Mouse (Mus musculus) stomach, embryonic 16.5 days (tissue): ENCODE measurements around the gene Mlh3. TPM values are rescaled to one million over a fixed set of nuclear protein-coding genes. Genes with fewer than 3 reads are reported as not detected.

Experiments used
- ATAC-seq: fragments of 200-750 bp; cut with Nextera tagmentation; 2 replicates; pipeline ENCODE4 v1.8.0; 2017; ENCODE audit warnings: moderate number of reproducible peaks, moderate TSS enrichment; ENCODE audit not compliant: insufficient read depth, low FRiP score
- H3K27ac ChIP-seq: fragments of 300-500 bp; sonication (generic); 2 replicates; pipeline ENCODE4 v1.5.1; 2014; ENCODE audit warnings: low read length
- H3K27me3 ChIP-seq: fragments of 300-500 bp; sonication (generic); 2 replicates; pipeline ENCODE4 v1.6.1; 2014; ENCODE audit warnings: low read length, control low read depth, mixed read lengths; ENCODE audit not compliant: control insufficient read depth, insufficient read depth
- H3K36me3 ChIP-seq: fragments of 300-500 bp; sonication (generic); 2 replicates; pipeline ENCODE4 v1.6.1; 2014; ENCODE audit warnings: low read length; ENCODE audit not compliant: control insufficient read depth, insufficient read depth
- H3K4me1 ChIP-seq: fragments of 300-500 bp; sonication (generic); 2 replicates; pipeline ENCODE4 v1.6.1; 2014; ENCODE audit warnings: low read length, control low read depth, mixed read lengths; ENCODE audit not compliant: control insufficient read depth, insufficient read depth
- H3K4me2 ChIP-seq: fragments of 300-500 bp; sonication (generic); 2 replicates; pipeline ENCODE4 v1.6.1; 2014; ENCODE audit warnings: low read depth, low read length, mixed read lengths
- H3K4me3 ChIP-seq: fragments of 300-500 bp; sonication (generic); replicated peaks from 2 replicates; pipeline ENCODE4 v1.5.1; 2014; ENCODE audit warnings: mild to moderate bottlenecking, low read length
- H3K9ac ChIP-seq: fragments of 300-500 bp; sonication (generic); 2 replicates; pipeline ENCODE4 v1.6.1; 2014; ENCODE audit warnings: low read length
- H3K9me3 ChIP-seq: fragments of 300-500 bp; sonication (generic); replicated peaks from 2 replicates; pipeline ENCODE4 v1.6.1; 2016; ENCODE audit warnings: low read length, control low read depth; ENCODE audit not compliant: control insufficient read depth
- WGBS: fragments of 180-500 bp; shearing (Covaris S2); extraction: QIAGEN DNeasy Blood & Tissue Kit; methylation state at CpG from one replicate; pipeline ENCODE4 v1.1.7; 2014; 5-methylcytosine and 5-hydroxymethylcytosine counted together
- microRNA-seq: library from miRNA; unstranded; fragments of <30 nt; microRNA quantifications from one replicate; pipeline ENCODE4, GENCODE M21; 2016
- polyA plus RNA-seq: library from polyadenylated mRNA; unstranded; fragments of >200 nt; fragmentation: Nextera tagmentation; extraction: Ambion mirVana; gene quantifications from 2 replicates; pipeline ENCODE4 v1.2.1, GENCODE M21; 2015

The Mlh3 gene
- polyA plus RNA-seq, 1 experiment from 2014 or later = 8.4 TPM

- H3K27ac ChIP-seq = peak overlapping the region; percentile 77
- no peaks in the 10 kb centered on the region for H3K27me3 ChIP-seq
- H3K4me1 ChIP-seq = peaks cover 42% of the 10 kb centered on the region
- WGBS = 79% methylated on average over 11 of the region's 11 CpGs
- peak; percentile 6; the same call in 1 of the 2 replicates for ATAC-seq
- H3K4me3 ChIP-seq = no peak overlapping the region
- no peaks in the 10 kb centered on the region for H3K9me3 ChIP-seq
- no peaks in the 10 kb centered on the region for H3K36me3 ChIP-seq
- peak overlapping the region; percentile 11; the same call in 1 of the 2 replicates for H3K9ac ChIP-seq
- H3K4me2 ChIP-seq = no peak overlapping the region
Observed at GRCm38 (mm10) chr12:85193923-85194622, 76.3 kb downstream of the Mlh3 start.

DNA sequence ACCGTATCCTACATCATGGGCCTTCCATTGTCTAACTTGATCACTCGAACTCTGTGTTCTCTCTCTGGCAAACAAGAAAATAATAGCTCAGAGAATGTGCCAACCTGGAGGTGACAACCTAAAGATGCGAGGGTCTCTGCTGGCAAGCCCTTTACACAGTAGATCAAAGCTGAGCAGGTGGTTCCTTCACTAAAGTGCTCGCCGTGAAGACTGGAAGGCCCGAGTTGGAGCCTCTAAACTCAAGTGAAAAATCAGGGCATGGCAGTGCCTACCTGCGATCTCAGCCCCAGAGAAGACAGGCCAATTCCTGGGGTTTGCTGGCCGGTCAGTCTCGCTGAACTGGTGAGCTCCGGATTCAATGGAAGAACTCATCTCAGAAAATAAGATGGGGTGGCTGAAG, 77.3 kb downstream of the Mlh3 start:
- Histone ChIP-seq H3K27ac (no peak overlapping the region), H3K4me2 (peak overlapping the region; percentile 28; the same call in 1 of the 2 replicates), H3K36me3 (no peaks in the 10 kb centered on the region), H3K4me1 (peaks cover 40% of the 10 kb centered on the region), H3K27me3 (no peaks in the 10 kb centered on the region), H3K9me3 (no peaks in the 10 kb centered on the region), H3K4me3 (no peak overlapping the region), H3K9ac (no peak overlapping the region)
- WGBS = 82% methylated on average over 10 of the region's 10 CpGs
- ATAC-seq = no peak

DNA sequence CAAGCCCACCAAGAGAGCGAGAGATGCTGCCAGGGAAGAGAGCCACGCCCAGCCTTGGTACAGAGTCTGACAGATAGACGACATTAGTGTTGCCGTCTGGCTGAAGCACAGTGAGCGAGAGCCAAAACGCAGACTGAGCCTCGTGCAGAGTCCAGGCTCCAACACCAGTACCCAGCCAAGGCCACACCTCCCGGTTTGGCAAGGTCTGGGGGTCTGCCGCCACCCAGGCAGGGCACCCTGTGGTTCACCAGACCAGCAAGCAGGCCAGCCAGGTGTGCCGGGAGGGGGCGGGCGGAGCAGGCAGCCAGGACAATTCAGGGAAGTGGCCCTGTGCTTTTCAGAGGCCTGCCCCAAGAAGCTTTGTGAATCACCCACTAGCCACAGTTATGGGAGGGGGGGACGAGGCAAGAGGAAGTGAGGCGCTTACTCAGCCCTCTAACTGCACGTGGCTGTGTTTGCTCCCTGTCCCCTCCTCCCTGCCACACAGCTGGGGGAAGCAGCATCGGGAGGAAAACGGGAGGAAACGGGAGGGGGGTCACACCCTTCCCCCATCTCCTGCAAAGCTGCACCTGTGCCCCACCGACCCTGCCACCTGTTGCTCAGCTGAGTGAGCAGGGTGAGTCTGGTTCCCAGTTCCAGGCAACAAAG, 77.8 kb downstream of the Mlh3 start:
- peak overlapping the region; percentile 26; the same call in 1 of the 2 replicates for H3K9ac ChIP-seq
- H3K27ac ChIP-seq = no peak overlapping the region
- H3K4me3 ChIP-seq = no peak overlapping the region
- 30% methylated on average over 19 of the region's 19 CpGs for WGBS
- no peaks in the 10 kb centered on the region for H3K9me3 ChIP-seq
- H3K36me3 ChIP-seq = no peaks in the 10 kb centered on the region
- H3K27me3 ChIP-seq = no peaks in the 10 kb centered on the region
- H3K4me1 ChIP-seq = peaks cover 34% of the 10 kb centered on the region
- peak overlapping the region; percentile 28; the same call in 1 of the 2 replicates for H3K4me2 ChIP-seq
- ATAC-seq = peak; percentile 45; the same call in 1 of the 2 replicates

- WGBS = 75% methylated on average over 7 of the region's 7 CpGs
- ATAC-seq = no peak
- Histone ChIP-seq H3K36me3 (no peaks in the 10 kb centered on the region), H3K27ac (no peak overlapping the region), H3K9ac (no peak overlapping the region), H3K27me3 (no peaks in the 10 kb centered on the region), H3K4me3 (no peak overlapping the region), H3K4me2 (no peak overlapping the region), H3K4me1 (peaks cover 35% of the 10 kb centered on the region), H3K9me3 (no peaks in the 10 kb centered on the region)
Observed at GRCm38 (mm10) chr12:85190290-85190689, 80.1 kb downstream of the Mlh3 start.

DNA sequence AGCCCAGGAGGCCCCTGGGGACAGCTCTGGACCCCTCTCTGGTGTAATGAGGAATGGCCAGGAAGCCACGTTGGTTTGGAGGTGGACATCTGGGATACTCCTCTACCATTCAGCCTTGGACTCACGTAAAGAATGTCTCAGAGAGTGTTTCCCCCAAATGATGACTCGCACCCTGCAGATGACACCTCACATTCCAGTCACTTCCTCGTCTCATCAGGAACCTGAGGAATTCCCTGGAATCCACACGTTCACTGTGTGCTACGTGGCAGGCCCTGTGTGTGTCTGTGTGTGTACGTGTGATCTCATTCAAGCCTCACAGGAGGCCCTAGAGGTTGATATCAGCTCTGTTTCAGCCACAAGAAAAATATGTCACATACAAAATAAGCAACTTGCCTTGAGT, 84.0 kb downstream of the Mlh3 start:
- WGBS = 60% methylated on average over 7 of the region's 7 CpGs
- H3K36me3 ChIP-seq = no peaks in the 10 kb centered on the region
- no peak overlapping the region for H3K4me2 ChIP-seq
- H3K4me1 ChIP-seq = peaks cover 16% of the 10 kb centered on the region
- H3K9ac ChIP-seq = peak overlapping the region; percentile 39; the same call in 1 of the 2 replicates
- no peaks in the 10 kb centered on the region for H3K27me3 ChIP-seq
- H3K4me3 ChIP-seq = no peak overlapping the region
- no peak for ATAC-seq
- H3K27ac ChIP-seq = peak overlapping the region; percentile 68
- H3K9me3 ChIP-seq = no peaks in the 10 kb centered on the region

- WGBS = 44% methylated on average over 8 of the region's 8 CpGs
Observed at GRCm38 (mm10) chr12:85185810-85186209, 84.6 kb downstream of the Mlh3 start.

More at GRCm38 (mm10) chr12:85185810-85186209, 84.6 kb downstream of the Mlh3 start:
- Histone ChIP-seq H3K36me3 (no peaks in the 10 kb centered on the region), H3K9ac (peak overlapping the region; percentile 39; the same call in 1 of the 2 replicates), H3K27me3 (no peaks in the 10 kb centered on the region), H3K4me2 (no peak overlapping the region), H3K9me3 (no peaks in the 10 kb centered on the region), H3K27ac (peak overlapping the region; percentile 68), H3K4me3 (no peak overlapping the region), H3K4me1 (peaks cover 16% of the 10 kb centered on the region)
- ATAC-seq = peak; percentile 59; the same call in 1 of the 2 replicates

Small RNAs within 50 kb of the gene (microRNA-seq; reads per million reads assigned to microRNA genes)
- not detected for gene Mir6938

Other genes with a start within 250 kb of the Mlh3 start
- gene Prox2, start 159.8 kb downstream of the Mlh3 start, polyA plus RNA-seq = 2.9 and 3.0 TPM in 2 replicates
- gene Dlst, start 159.8 kb downstream of the Mlh3 start, polyA plus RNA-seq = 113 TPM in 2 replicates
- gene Rps6kl1, start 119.3 kb downstream of the Mlh3 start, polyA plus RNA-seq = 1.3 and 1.8 TPM in 2 replicates
- gene Pgf, start 92.8 kb downstream of the Mlh3 start, polyA plus RNA-seq = 14.9 and 16.3 TPM in 2 replicates
- 72.9 and 82.5 TPM in 2 replicates for gene Eif2b2, start 51.1 kb downstream of the Mlh3 start, polyA plus RNA-seq
- 39.5 and 50.6 TPM in 2 replicates for gene Acyp1, start 17.8 kb upstream of the Mlh3 start, polyA plus RNA-seq
- gene Zc2hc1c, start 18.0 kb upstream of the Mlh3 start, polyA plus RNA-seq = 2.0 and 2.1 TPM in 2 replicates
- 16.8 and 17.1 TPM in 2 replicates for gene Nek9, start 68.8 kb upstream of the Mlh3 start, polyA plus RNA-seq
- gene Tmed10, start 104.2 kb upstream of the Mlh3 start, polyA plus RNA-seq = 383 and 401 TPM in 2 replicates
- gene Fos, start 203.3 kb upstream of the Mlh3 start, polyA plus RNA-seq = 16.1 and 21.1 TPM in 2 replicates